Mouse (Mus musculus): ENCODE data around the gene Sat2. TPM values are rescaled to one million over a fixed set of nuclear protein-coding genes. Genes with fewer than 3 reads are reported as not detected.

The Sat2 gene
- total and polyA plus RNA-seq, 2 experiments from 2014 or later: 10.9 to 35.4 TPM

DNA sequence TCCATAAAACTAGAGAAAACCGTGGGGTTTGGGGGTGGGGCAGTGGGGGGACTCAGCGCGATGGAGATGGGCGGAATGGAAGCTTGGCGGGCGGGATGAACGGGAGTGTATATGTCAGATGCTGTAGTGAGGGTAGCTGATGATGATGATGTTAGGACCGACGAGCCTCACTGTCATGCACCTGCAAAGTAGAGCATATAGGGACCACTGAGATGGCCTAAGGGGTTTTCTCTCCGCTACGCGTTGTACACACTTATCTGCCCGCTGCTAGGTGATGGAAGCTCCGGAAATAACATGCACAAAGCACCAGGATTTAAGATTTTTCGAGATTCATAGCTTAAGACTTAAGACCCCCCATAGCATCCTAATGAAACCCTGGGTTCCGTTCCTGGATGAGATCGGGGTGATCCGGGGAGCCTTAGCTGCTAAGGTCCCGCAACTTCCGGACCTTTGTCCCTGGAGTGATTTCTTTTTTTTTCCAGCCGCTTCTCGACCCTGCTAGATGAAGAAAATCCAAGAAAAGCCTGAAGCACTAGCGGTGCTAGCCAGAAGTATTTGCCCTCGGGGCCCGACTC, 41.2 kb upstream of the Sat2 start:
- Histone ChIP-seq H3K4me2 (ENCODE audit: low read depth, low read length) (peak overlapping the region; percentile 90), H3K27ac (peak overlapping the region; percentile 96), H3K4me3 (ENCODE audit: low read length) (peak overlapping the region; percentile 80), H3K9me3 (ENCODE audit: low read length) (no peaks in the 10 kb centered on the region), H3K4me1 (ENCODE audit: insufficient read depth, low read length) (peaks cover 10% of the 10 kb centered on the region), H3K9ac (replicated peaks; ENCODE audit: low read length) (peak overlapping the region; percentile 76), H3K27me3 (ENCODE audit: insufficient read depth, low read length) (no peaks in the 10 kb centered on the region), H3K36me3 (ENCODE audit: insufficient read depth, low read length) (no peaks in the 10 kb centered on the region)
- WGBS: under 1% methylated on average over 25 of the region's 25 CpGs
- DNase-seq (ENCODE audit: low spot score) (no peak), ATAC-seq (peak; percentile 18; the same call in 1 of the 2 replicates)
- no peak for TF ChIP-seq CTCF (IDR thresholded peaks at IDR 0.05; ENCODE audit: low read depth)

DNA sequence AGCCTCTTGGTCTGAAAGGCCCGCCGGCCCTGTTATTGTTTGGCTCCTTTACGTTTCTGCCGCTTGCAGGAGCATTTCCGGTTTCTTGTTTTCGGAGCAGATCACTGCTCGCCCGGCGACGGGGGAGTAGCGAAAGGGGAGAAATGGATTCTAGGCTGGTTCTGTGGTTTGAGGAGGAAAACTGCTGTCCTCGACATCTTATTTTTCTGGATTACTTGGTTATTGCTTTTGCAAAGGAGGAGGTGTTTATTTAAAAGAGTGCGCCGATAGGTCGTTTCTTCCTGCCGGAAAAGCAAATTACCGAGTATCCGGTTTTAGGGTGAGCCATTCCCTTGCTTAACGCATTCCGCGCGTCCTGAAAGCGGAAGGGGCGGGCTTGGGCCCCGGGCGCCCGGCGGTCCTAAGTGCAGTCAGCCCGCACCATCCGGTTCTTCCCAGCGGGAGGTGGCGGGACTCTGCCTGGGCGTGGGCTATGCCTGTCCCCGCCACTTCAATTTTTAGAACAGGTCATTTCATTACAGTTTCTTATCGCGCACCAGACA, 40.6 kb upstream of the Sat2 start:
- WGBS: 1% methylated on average over 36 of the region's 36 CpGs
- H3K9me3 ChIP-seq (ENCODE audit: low read length): no peaks in the 10 kb centered on the region
- H3K27ac ChIP-seq: peak overlapping the region; percentile 96
- peak overlapping the region; percentile 90 for H3K4me2 ChIP-seq (ENCODE audit: low read depth, low read length)
- ATAC-seq (peak; percentile 87), DNase-seq (ENCODE audit: low spot score) (peak; percentile 97)
- H3K36me3 ChIP-seq (ENCODE audit: insufficient read depth, low read length): no peaks in the 10 kb centered on the region
- peak overlapping the region; percentile 76 for H3K9ac ChIP-seq (replicated peaks; ENCODE audit: low read length)
- H3K4me3 ChIP-seq (ENCODE audit: low read length): peak overlapping the region; percentile 80
- no peak; the same call in 1 of the 2 replicates for TF ChIP-seq CTCF (IDR thresholded peaks at IDR 0.05; ENCODE audit: low read depth)
- no peaks in the 10 kb centered on the region for H3K27me3 ChIP-seq (ENCODE audit: insufficient read depth, low read length)
- H3K4me1 ChIP-seq (ENCODE audit: insufficient read depth, low read length): peaks cover 10% of the 10 kb centered on the region

DNA sequence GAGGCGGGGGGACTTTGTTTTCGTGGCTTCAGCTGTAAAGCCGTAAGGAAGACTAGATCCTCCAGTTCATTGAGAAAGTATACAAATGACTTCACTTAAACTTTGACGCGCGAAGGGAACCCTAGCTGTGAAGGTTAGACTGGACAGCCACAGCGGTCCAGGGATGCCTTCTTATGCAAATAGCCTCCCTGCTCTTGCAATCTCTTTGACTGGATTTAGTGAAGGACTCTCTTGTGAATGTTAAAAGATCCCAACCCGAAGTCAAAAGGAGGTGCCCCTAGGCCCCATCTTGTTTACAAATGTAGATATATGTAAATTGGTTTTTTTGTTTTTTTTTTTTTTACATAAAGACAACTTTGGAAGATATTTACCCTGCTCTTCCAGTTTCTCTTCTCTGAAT, 40.0 kb upstream of the Sat2 start:
- peak overlapping the region; percentile 80 for H3K4me3 ChIP-seq (ENCODE audit: low read length)
- H3K9me3 ChIP-seq (ENCODE audit: low read length): no peaks in the 10 kb centered on the region
- 1% methylated on average over 8 of the region's 8 CpGs for WGBS
- DNase-seq (ENCODE audit: low spot score) (peak; percentile 30), ATAC-seq (no peak)
- peak overlapping the region; percentile 76 for H3K9ac ChIP-seq (replicated peaks; ENCODE audit: low read length)
- H3K36me3 ChIP-seq (ENCODE audit: insufficient read depth, low read length): no peaks in the 10 kb centered on the region
- peaks cover 10% of the 10 kb centered on the region for H3K4me1 ChIP-seq (ENCODE audit: insufficient read depth, low read length)
- TF ChIP-seq CTCF (IDR thresholded peaks at IDR 0.05; ENCODE audit: low read depth): no peak
- H3K27ac ChIP-seq: peak overlapping the region; percentile 96
- H3K4me2 ChIP-seq (ENCODE audit: low read depth, low read length): peak overlapping the region; percentile 90
- no peaks in the 10 kb centered on the region for H3K27me3 ChIP-seq (ENCODE audit: insufficient read depth, low read length)

DNA sequence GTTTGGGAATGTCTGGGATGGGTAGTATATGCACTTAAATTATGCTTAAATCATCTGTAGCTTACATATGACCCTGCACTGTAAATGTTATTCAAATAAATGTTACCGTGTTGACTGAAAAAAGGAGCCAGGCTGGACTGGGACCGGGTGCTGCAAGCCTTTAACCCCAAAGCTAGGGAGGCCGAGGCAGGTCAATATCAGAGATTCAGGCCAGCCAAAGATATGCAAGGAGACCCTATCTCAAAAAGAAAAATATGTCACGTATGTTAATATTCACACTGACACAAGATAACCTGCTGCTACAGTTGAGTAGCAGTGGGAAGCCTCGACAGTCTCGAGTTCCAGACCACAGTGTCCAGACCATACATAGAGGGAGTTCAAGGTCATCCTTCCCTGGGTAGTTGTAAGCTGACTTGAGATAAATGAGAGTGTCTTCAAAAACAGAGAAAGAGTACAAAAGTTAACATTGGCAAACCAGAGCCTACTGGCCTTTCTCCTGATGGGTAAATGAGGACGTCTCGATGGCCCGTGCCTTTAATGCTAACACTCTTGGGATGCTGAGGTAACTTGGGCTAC, 39.5 kb upstream of the Sat2 start:
- Histone ChIP-seq H3K27ac (peak overlapping the region; percentile 96; the same call in 1 of the 2 replicates), H3K9ac (replicated peaks; ENCODE audit: low read length) (peak overlapping the region; percentile 76; the same call in 1 of the 2 replicates), H3K4me3 (ENCODE audit: low read length) (peak overlapping the region; percentile 80), H3K4me2 (ENCODE audit: low read depth, low read length) (peak overlapping the region; percentile 90), H3K36me3 (ENCODE audit: insufficient read depth, low read length) (no peaks in the 10 kb centered on the region), H3K27me3 (ENCODE audit: insufficient read depth, low read length) (no peaks in the 10 kb centered on the region), H3K9me3 (ENCODE audit: low read length) (no peaks in the 10 kb centered on the region), H3K4me1 (ENCODE audit: insufficient read depth, low read length) (peaks cover 6% of the 10 kb centered on the region)
- WGBS: 51% methylated on average over 9 of the region's 9 CpGs
- ATAC-seq (no peak), DNase-seq (ENCODE audit: low spot score) (no peak)
- TF ChIP-seq CTCF (IDR thresholded peaks at IDR 0.05; ENCODE audit: low read depth): no peak

DNA sequence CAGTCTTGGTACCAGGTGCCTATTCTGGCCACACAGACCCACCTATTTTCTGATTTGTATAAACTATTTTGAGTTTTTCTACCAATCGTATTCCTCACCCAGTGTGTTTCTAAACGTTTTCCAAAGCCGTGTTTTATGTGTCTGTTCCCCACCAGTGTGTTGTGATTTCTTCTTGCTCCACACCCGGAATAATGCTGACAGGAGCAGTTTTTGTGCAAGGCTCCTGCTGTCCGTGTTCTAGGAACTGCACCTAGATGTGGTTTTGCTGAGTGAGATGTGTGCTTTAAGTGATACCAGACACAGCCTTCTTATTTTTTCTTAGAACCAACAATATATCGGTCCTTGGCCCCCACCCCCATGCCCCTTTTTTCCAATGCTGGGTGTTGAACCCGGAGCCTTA, 37.8 kb upstream of the Sat2 start:
- Histone ChIP-seq H3K4me2 (ENCODE audit: low read depth, low read length) (no peak overlapping the region), H3K27me3 (ENCODE audit: insufficient read depth, low read length) (no peaks in the 10 kb centered on the region), H3K4me1 (ENCODE audit: insufficient read depth, low read length) (no peaks in the 10 kb centered on the region), H3K9ac (replicated peaks; ENCODE audit: low read length) (no peak overlapping the region), H3K9me3 (ENCODE audit: low read length) (no peaks in the 10 kb centered on the region), H3K27ac (no peak overlapping the region), H3K36me3 (ENCODE audit: insufficient read depth, low read length) (peaks cover 15% of the 10 kb centered on the region), H3K4me3 (ENCODE audit: low read length) (no peak overlapping the region)
- TF ChIP-seq CTCF (IDR thresholded peaks at IDR 0.05; ENCODE audit: low read depth): no peak
- 84% methylated on average over 7 of the region's 7 CpGs for WGBS
- no peak for DNase-seq (ENCODE audit: low spot score)
- no peak for ATAC-seq

DNA sequence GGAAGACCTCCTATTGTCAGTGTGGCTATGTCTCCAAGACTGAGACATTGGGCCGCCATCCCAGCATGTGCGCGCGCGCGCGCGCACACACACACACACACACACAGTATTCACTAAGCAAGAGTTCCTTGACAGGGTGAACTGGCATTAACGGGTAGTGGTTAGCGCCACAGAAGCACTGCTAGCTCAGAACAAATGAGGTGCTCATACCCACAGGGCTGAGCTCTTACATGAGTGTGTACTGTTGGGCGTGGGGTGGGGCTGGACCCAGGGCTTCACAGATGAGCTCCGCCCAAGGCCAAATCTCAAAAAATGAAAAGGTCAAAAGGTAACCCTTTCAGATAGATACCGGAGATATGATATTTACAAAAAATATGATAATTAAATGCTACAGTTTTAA, 36.9 kb upstream of the Sat2 start:
- no peak overlapping the region for H3K27ac ChIP-seq
- H3K9me3 ChIP-seq (ENCODE audit: low read length): no peaks in the 10 kb centered on the region
- no peaks in the 10 kb centered on the region for H3K27me3 ChIP-seq (ENCODE audit: insufficient read depth, low read length)
- no peak overlapping the region for H3K4me3 ChIP-seq (ENCODE audit: low read length)
- no peak for TF ChIP-seq CTCF (IDR thresholded peaks at IDR 0.05; ENCODE audit: low read depth)
- DNase-seq (ENCODE audit: low spot score): no peak
- peaks cover 23% of the 10 kb centered on the region for H3K36me3 ChIP-seq (ENCODE audit: insufficient read depth, low read length)
- no peak overlapping the region for H3K9ac ChIP-seq (replicated peaks; ENCODE audit: low read length)
- ATAC-seq: no peak
- H3K4me2 ChIP-seq (ENCODE audit: low read depth, low read length): no peak overlapping the region
- no peaks in the 10 kb centered on the region for H3K4me1 ChIP-seq (ENCODE audit: insufficient read depth, low read length)
- 95% methylated on average over 13 of the region's 13 CpGs for WGBS

Measured in hindbrain, postnatal 0 days (tissue).